Mouse (Mus musculus): ENCODE data around the gene Arhgef28. TPM values are rescaled to one million over a fixed set of nuclear protein-coding genes. Genes with fewer than 3 reads are reported as not detected.

Arhgef28 gene
- polyA plus RNA-seq, 1 experiment from 2014 or later = 17.0 TPM

DNA sequence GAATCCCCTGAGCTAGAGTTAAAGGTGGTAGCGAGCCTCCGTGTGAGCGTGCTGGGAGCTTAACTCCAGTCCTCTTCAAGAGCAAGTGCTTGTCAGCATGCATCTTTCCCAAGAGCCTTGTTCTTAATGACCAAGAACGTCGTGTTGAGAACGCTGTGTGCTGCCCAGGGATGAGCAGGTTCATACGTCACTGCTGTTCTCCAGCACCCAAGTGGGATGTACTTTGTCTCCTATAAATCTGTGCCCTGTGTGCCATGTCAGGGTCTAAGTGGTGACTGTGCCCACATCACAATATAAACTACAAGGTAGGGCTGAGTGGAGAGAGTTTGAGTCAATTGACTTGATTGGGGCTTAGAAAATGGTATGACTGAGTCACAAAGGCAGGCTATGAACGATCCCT is 207.1 kb downstream of the Arhgef28 start:
- Histone ChIP-seq H3K27ac (replicated peaks; ENCODE audit: low read depth, low read length) (no peak overlapping the region), H3K9ac (ENCODE audit: low read length) (no peak overlapping the region), H3K4me3 (ENCODE audit: low read depth, low read length) (no peak overlapping the region), H3K9me3 (ENCODE audit: control insufficient read depth, low read length) (no peaks in the 10 kb centered on the region), H3K27me3 (ENCODE audit: control insufficient read depth, insufficient read depth, low read length) (no peaks in the 10 kb centered on the region), H3K4me2 (ENCODE audit: low read depth, severe bottlenecking) (no peak overlapping the region), H3K36me3 (ENCODE audit: control insufficient read depth, insufficient read depth, low read length) (no peaks in the 10 kb centered on the region), H3K4me1 (ENCODE audit: control insufficient read depth, insufficient read depth, low read length) (0 out of 2 replicates have a peak, but pooled peaks cover 4% of the 10 kb centered on the region)
- ATAC-seq (ENCODE audit: insufficient number of reproducible peaks, low FRiP score, low TSS enrichment, low read depth) (no peak), DNase-seq (ENCODE audit: low spot score) (no peak)
- WGBS = 88% methylated on average over 8 of the region's 8 CpGs

DNA sequence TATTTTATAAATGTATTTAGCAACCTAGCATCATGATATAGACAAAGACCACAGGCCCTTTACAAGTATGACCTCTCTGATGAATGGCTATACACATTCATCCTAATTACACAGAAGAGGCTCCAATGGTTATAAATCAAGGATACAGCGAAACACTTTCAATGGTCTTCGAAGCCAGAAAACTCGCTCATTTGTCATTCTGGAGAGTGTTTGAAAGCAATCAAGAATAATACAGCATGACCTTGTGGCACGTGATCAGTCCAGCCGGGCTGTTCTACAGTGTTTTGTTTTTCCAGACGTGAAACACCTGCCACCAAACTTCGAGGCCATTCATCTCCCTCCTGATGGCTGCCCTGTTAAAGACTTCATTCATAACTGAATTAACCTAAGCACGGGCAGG is 207.7 kb downstream of the Arhgef28 start:
- ATAC-seq (ENCODE audit: insufficient number of reproducible peaks, low FRiP score, low TSS enrichment, low read depth) = no peak
- Histone ChIP-seq H3K27me3 (ENCODE audit: control insufficient read depth, insufficient read depth, low read length) (no peaks in the 10 kb centered on the region), H3K27ac (replicated peaks; ENCODE audit: low read depth, low read length) (no peak overlapping the region), H3K9ac (ENCODE audit: low read length) (no peak overlapping the region), H3K9me3 (ENCODE audit: control insufficient read depth, low read length) (no peaks in the 10 kb centered on the region), H3K4me3 (ENCODE audit: low read depth, low read length) (no peak overlapping the region), H3K4me2 (ENCODE audit: low read depth, severe bottlenecking) (no peak overlapping the region), H3K36me3 (ENCODE audit: control insufficient read depth, insufficient read depth, low read length) (no peaks in the 10 kb centered on the region), H3K4me1 (ENCODE audit: control insufficient read depth, insufficient read depth, low read length) (0 out of 2 replicates have a peak, but pooled peaks cover 4% of the 10 kb centered on the region)
- no peak for DNase-seq (ENCODE audit: low spot score)
- WGBS = 67% methylated on average over 8 of the region's 8 CpGs

DNA sequence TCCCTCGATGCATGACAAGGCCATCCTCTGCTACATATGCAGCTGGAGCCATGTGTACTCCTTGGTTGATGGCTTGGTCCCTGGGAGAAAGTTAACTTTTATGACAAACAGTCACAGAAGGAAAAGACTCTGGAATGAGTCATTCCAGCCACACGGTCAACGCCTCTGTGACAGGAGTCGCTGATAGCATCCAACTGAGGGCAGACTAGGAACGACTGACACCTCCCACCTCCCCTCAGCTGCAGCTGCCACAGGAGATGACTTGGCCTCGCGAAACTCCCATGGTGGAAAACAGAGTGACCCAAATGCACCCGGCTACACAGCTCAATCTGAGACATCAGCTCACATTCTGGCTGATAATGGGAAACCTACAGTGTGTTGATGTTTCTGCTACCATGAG is 215.3 kb downstream of the Arhgef28 start:
- H3K4me2 ChIP-seq (ENCODE audit: low read depth, severe bottlenecking) = no peak overlapping the region

DNA sequence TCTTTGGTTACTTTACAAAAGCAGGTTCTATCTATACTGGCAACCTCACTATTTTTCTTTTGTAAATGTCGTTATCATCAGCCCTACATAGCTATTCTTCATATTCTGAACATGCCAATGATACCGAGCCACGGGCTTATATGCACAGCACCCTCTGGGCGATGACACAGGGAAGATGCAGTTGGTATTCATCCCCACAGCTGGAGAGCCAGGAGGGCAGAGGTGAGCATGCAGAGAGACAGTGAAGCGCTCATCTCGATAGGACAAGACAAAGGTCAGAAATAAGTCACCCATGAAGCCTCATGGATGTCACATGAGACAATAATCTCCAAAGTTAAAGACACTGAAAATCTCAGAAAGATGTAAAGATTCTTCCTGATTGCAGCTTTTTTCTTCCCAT is 217.4 kb downstream of the Arhgef28 start:
- no peaks in the 10 kb centered on the region for H3K9me3 ChIP-seq (ENCODE audit: control insufficient read depth, low read length)
- DNase-seq (ENCODE audit: low spot score) (no peak), ATAC-seq (ENCODE audit: insufficient number of reproducible peaks, low FRiP score, low TSS enrichment, low read depth) (no peak)
- no peaks in the 10 kb centered on the region for H3K36me3 ChIP-seq (ENCODE audit: control insufficient read depth, insufficient read depth, low read length)
- H3K9ac ChIP-seq (ENCODE audit: low read length) = no peak overlapping the region
- H3K27me3 ChIP-seq (ENCODE audit: control insufficient read depth, insufficient read depth, low read length) = no peaks in the 10 kb centered on the region
- no peak overlapping the region for H3K4me3 ChIP-seq (ENCODE audit: low read depth, low read length)
- WGBS = 92% methylated on average over 6 of the region's 6 CpGs
- H3K4me2 ChIP-seq (ENCODE audit: low read depth, severe bottlenecking) = no peak overlapping the region
- H3K4me1 ChIP-seq (ENCODE audit: control insufficient read depth, insufficient read depth, low read length) = no peaks in the 10 kb centered on the region
- no peak overlapping the region for H3K27ac ChIP-seq (replicated peaks; ENCODE audit: low read depth, low read length)

More for the DNA sequence above, 215.3 kb downstream of the Arhgef28 start:
- Histone ChIP-seq H3K27ac (replicated peaks; ENCODE audit: low read depth, low read length) (no peak overlapping the region), H3K36me3 (ENCODE audit: control insufficient read depth, insufficient read depth, low read length) (no peaks in the 10 kb centered on the region), H3K27me3 (ENCODE audit: control insufficient read depth, insufficient read depth, low read length) (no peaks in the 10 kb centered on the region), H3K9ac (ENCODE audit: low read length) (no peak overlapping the region), H3K9me3 (ENCODE audit: control insufficient read depth, low read length) (no peaks in the 10 kb centered on the region), H3K4me3 (ENCODE audit: low read depth, low read length) (no peak overlapping the region), H3K4me1 (ENCODE audit: control insufficient read depth, insufficient read depth, low read length) (no peaks in the 10 kb centered on the region)
- 56% methylated on average over 8 of the region's 8 CpGs for WGBS
- no peak for ATAC-seq (ENCODE audit: insufficient number of reproducible peaks, low FRiP score, low TSS enrichment, low read depth)
- no peak for DNase-seq (ENCODE audit: low spot score)

DNA sequence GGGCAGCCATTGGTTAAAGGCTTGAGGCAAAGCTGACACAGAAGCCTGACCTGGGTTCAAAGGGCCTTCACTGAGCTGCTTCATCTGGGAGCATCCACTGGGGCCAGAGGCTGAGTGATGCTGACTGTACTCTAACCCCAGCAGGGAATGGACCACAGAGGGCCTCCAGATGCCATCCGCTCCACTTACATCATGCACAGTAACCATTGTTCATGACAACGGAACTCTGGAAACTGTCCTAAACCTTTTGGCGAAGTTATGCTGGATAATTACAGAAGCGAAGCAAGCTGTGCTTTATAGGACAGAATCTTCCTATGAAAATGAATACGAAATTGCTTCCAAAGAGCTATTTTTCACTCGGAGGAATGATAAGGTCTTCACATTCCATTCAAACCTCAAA is 219.5 kb downstream of the Arhgef28 start:
- DNase-seq (ENCODE audit: low spot score) (no peak), ATAC-seq (ENCODE audit: insufficient number of reproducible peaks, low FRiP score, low TSS enrichment, low read depth) (no peak)
- H3K9me3 ChIP-seq (ENCODE audit: control insufficient read depth, low read length) = no peaks in the 10 kb centered on the region
- H3K27me3 ChIP-seq (ENCODE audit: control insufficient read depth, insufficient read depth, low read length) = no peaks in the 10 kb centered on the region
- H3K4me3 ChIP-seq (ENCODE audit: low read depth, low read length) = no peak overlapping the region
- no peak overlapping the region for H3K4me2 ChIP-seq (ENCODE audit: low read depth, severe bottlenecking)
- no peaks in the 10 kb centered on the region for H3K36me3 ChIP-seq (ENCODE audit: control insufficient read depth, insufficient read depth, low read length)
- 91% methylated on average over 6 of the region's 6 CpGs for WGBS
- H3K4me1 ChIP-seq (ENCODE audit: control insufficient read depth, insufficient read depth, low read length) = 0 out of 2 replicates have a peak, but pooled peaks cover 1% of the 10 kb centered on the region
- H3K9ac ChIP-seq (ENCODE audit: low read length) = no peak overlapping the region
- H3K27ac ChIP-seq (replicated peaks; ENCODE audit: low read depth, low read length) = no peak overlapping the region

DNA sequence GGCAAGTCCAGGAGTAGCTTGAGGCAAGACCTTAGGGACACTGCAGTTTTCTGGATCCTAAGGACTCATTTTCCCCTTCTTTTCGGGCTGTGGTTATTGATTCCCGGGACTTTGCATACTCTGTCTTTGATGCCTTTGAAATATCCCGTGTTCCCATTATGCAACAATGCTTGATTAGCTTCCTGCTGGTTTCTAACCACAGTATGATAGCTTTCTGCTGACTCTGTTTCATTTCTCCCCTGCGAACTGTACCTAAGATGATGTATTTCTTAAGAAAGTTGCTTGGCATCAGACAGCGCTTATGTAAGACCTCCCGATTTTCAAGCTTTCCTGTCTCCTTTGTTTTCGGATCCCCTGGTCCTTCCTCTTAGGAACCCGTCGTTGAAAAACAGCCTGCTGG is 229.1 kb downstream of the Arhgef28 start:
- no peak overlapping the region for H3K27ac ChIP-seq (replicated peaks; ENCODE audit: low read depth, low read length)
- no peak for DNase-seq (ENCODE audit: low spot score)
- H3K36me3 ChIP-seq (ENCODE audit: control insufficient read depth, insufficient read depth, low read length) = no peaks in the 10 kb centered on the region
- 87% methylated on average over 9 of the region's 9 CpGs for WGBS
- H3K4me3 ChIP-seq (ENCODE audit: low read depth, low read length) = no peak overlapping the region
- no peak overlapping the region for H3K4me2 ChIP-seq (ENCODE audit: low read depth, severe bottlenecking)
- no peak for ATAC-seq (ENCODE audit: insufficient number of reproducible peaks, low FRiP score, low TSS enrichment, low read depth)
- H3K9ac ChIP-seq (ENCODE audit: low read length) = no peak overlapping the region
- no peaks in the 10 kb centered on the region for H3K27me3 ChIP-seq (ENCODE audit: control insufficient read depth, insufficient read depth, low read length)
- 0 out of 2 replicates have a peak, but pooled peaks cover 3% of the 10 kb centered on the region for H3K4me1 ChIP-seq (ENCODE audit: control insufficient read depth, insufficient read depth, low read length)
- no peaks in the 10 kb centered on the region for H3K9me3 ChIP-seq (ENCODE audit: control insufficient read depth, low read length)

DNA sequence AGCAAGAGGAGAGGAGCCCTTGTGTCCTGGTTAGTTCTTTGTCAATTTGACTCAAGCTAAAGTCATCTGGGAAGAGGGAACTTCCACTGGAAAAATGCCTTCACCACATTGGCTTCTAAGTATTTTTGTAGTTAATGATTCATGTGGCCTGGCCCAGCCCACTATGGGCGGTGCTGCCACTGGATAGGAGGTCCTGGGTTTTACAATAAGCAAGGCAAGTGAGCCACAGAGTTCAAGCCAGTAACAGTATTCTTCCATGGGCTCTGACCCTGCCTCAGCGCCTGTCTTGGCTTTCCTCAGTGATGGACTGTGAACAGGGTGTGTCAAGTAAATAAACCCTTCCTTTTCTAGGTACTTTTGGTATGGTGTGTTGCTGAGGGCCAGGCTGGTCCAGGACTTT is 229.6 kb downstream of the Arhgef28 start:
- Histone ChIP-seq H3K4me3 (ENCODE audit: low read depth, low read length) (no peak overlapping the region), H3K27me3 (ENCODE audit: control insufficient read depth, insufficient read depth, low read length) (no peaks in the 10 kb centered on the region), H3K27ac (replicated peaks; ENCODE audit: low read depth, low read length) (no peak overlapping the region), H3K9me3 (ENCODE audit: control insufficient read depth, low read length) (no peaks in the 10 kb centered on the region), H3K4me2 (ENCODE audit: low read depth, severe bottlenecking) (no peak overlapping the region), H3K4me1 (ENCODE audit: control insufficient read depth, insufficient read depth, low read length) (0 out of 2 replicates have a peak, but pooled peaks cover under 1% of the 10 kb centered on the region), H3K9ac (ENCODE audit: low read length) (no peak overlapping the region), H3K36me3 (ENCODE audit: control insufficient read depth, insufficient read depth, low read length) (no peaks in the 10 kb centered on the region)
- ATAC-seq (ENCODE audit: insufficient number of reproducible peaks, low FRiP score, low TSS enrichment, low read depth) = no peak
- DNase-seq (ENCODE audit: low spot score) = no peak
- WGBS = 85% methylated on average over 2 of the region's 2 CpGs

DNA sequence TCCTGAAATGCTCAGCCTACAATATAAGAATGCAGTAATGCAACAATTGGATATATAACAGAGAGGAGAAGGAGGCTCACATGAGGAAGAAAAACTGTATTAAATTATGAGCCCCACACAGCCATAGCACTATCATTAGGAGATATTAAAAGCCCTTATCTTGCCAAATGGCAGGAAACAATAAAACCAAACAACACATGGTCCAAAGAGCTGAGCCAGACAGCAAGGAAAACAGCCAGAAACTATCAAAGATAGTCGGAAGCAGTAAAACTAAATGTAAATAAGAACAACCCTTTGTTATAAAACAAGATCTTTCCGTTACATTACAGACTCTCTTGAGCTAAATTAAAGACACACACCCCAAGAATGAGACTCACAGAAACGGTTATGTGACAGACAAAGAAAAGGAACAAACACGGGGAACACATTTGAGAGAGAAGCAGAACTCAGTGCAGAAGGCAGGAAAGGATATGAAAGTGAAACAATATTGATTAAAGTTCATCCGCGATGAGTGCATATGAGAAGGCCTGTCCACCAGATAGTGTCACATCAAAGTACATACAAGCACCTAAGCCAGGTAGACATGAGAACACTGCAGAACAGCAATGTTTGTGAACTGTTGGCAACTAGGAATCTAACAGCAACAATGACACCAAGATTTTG is 231.6 kb downstream of the Arhgef28 start:
- Histone ChIP-seq H3K4me1 (ENCODE audit: control insufficient read depth, insufficient read depth, low read length) (no peaks in the 10 kb centered on the region), H3K27me3 (ENCODE audit: control insufficient read depth, insufficient read depth, low read length) (no peaks in the 10 kb centered on the region), H3K36me3 (ENCODE audit: control insufficient read depth, insufficient read depth, low read length) (no peaks in the 10 kb centered on the region), H3K4me3 (ENCODE audit: low read depth, low read length) (no peak overlapping the region), H3K4me2 (ENCODE audit: low read depth, severe bottlenecking) (no peak overlapping the region), H3K9me3 (ENCODE audit: control insufficient read depth, low read length) (no peaks in the 10 kb centered on the region), H3K9ac (ENCODE audit: low read length) (no peak overlapping the region), H3K27ac (replicated peaks; ENCODE audit: low read depth, low read length) (no peak overlapping the region)
- 80% methylated on average over 6 of the region's 6 CpGs for WGBS
- ATAC-seq (ENCODE audit: insufficient number of reproducible peaks, low FRiP score, low TSS enrichment, low read depth) (no peak), DNase-seq (ENCODE audit: low spot score) (no peak)

DNA sequence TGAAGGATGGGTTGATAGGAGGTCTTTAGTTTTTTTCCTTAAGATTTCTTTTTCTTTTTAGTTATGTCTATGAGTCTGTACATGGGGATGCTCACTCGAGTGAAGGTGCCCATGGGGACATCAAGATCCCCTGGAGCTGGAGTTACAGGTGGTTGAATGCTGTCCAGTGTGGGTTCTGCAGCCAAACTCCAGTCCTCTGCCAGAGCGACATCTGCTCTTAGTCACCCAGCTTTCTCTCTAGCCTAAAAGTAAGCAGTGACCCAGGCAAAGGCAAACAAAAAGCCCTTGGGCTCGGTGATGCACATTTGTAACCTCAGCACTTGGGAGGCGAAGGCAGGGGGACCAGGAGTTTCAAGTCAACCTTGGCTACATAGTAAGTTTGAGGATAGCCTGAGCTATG is 232.3 kb downstream of the Arhgef28 start:
- H3K4me2 ChIP-seq (ENCODE audit: low read depth, severe bottlenecking) = no peak overlapping the region
- H3K9ac ChIP-seq (ENCODE audit: low read length) = no peak overlapping the region
- ATAC-seq (ENCODE audit: insufficient number of reproducible peaks, low FRiP score, low TSS enrichment, low read depth) = no peak
- no peaks in the 10 kb centered on the region for H3K4me1 ChIP-seq (ENCODE audit: control insufficient read depth, insufficient read depth, low read length)
- no peaks in the 10 kb centered on the region for H3K9me3 ChIP-seq (ENCODE audit: control insufficient read depth, low read length)
- no peak overlapping the region for H3K4me3 ChIP-seq (ENCODE audit: low read depth, low read length)
- DNase-seq (ENCODE audit: low spot score) = no peak
- no peaks in the 10 kb centered on the region for H3K27me3 ChIP-seq (ENCODE audit: control insufficient read depth, insufficient read depth, low read length)
- no peak overlapping the region for H3K27ac ChIP-seq (replicated peaks; ENCODE audit: low read depth, low read length)
- WGBS = 80% methylated on average over 4 of the region's 4 CpGs
- H3K36me3 ChIP-seq (ENCODE audit: control insufficient read depth, insufficient read depth, low read length) = no peaks in the 10 kb centered on the region

Data from limb, embryonic 11.5 days (tissue).